Comparison of ENCODE assay signal across 26 mouse cellular contexts in genomic region chr2:75724863-75725445, GRCm38 (mm10). TPM values are rescaled to one million over a fixed set of nuclear protein-coding genes. Genes with fewer than 3 reads are reported as not detected.
DNase-seq lines count a peak whose midpoint lies in the region; TF ChIP-seq lines count a peak whose summit lies in the region.
"Had no signal": no experiment of that assay in that cellular context is flagged by ENCODE, and none has a peak within 500 bp of the region (broad histone marks: within the 10 kb centered on the region; RNA-seq: fewer than 3 reads in every experiment).

No protein-coding gene starts in this region.

- intact Hi-C loops in left cerebral cortex, postnatal 4 days (cut with DNase I) = no loop called here
- intact Hi-C loops in left cerebral cortex, postnatal 36 days (cut with DNase I) = no loop called here

- DNase-seq in cerebellum, adult 9-10 months = peak; percentile 38
- DNase-seq in cerebellum, adult 8-10 months = no peak
- DNase-seq in left cerebral cortex, postnatal 4 days = peak; percentile 27
- no peak for DNase-seq in left cerebral cortex, postnatal 36 days (ENCODE audit: low spot score in 2 of 2)
- peak; percentile 46 to 68 for DNase-seq in cerebellum, postnatal 14 days
- DNase-seq in frontal cortex, postnatal 25 days (ENCODE audit: low spot score in 2 of 2) = no peak
- DNase-seq: adrenal gland, adult 2 months; forebrain, postnatal 0 days; gastrocnemius, postnatal 36 days; kidney, postnatal 14 days; layer of hippocampus, postnatal 36 days; lung, adult 18-20 months; right cerebral cortex, adult 18-20 months; right cerebral cortex, postnatal 4 days; thymus, postnatal 25 days had no signal

- no peak for TF ChIP-seq POLR2A in bone marrow macrophage, adult 2 months (IDR thresholded peaks at IDR 0.05; ENCODE audit: borderline replicate concordance, low read depth, low read length)

- H3K4me1 ChIP-seq in bone marrow macrophage, adult 2 months (ENCODE audit: control insufficient read depth, insufficient read depth, low read length) = peaks cover 16% of the 10 kb centered on the region
- H3K4me1 ChIP-seq: embryonic facial prominence, embryonic 12.5 days; hindbrain, embryonic 15.5 days; intestine, embryonic 15.5 days; limb, embryonic 13.5 days; liver, embryonic 12.5 days; midbrain, embryonic 12.5 days; stomach, embryonic 15.5 days had no signal

- 0 out of 2 replicates have a peak overlapping the region, but pooled peaks have one; percentile 35 for H3K27ac ChIP-seq in bone marrow macrophage, adult 2 months (ENCODE audit: insufficient read depth, low read depth, low read length)
- H3K27ac ChIP-seq: embryonic facial prominence, embryonic 12.5 days; heart, embryonic 10.5 days; hindbrain, embryonic 15.5 days; intestine, embryonic 15.5 days; layer of hippocampus, adult 2 months; limb, embryonic 13.5 days; liver, embryonic 12.5 days; midbrain, embryonic 12.5 days; neural tube, embryonic 15.5 days; stomach, embryonic 15.5 days had no signal

- H3K4me3 ChIP-seq in bone marrow macrophage, adult 2 months (ENCODE audit: insufficient read depth, low read length) = no peak overlapping the region
- H3K4me3 ChIP-seq: embryonic facial prominence, embryonic 12.5 days; heart, embryonic 10.5 days; hindbrain, embryonic 15.5 days; intestine, embryonic 15.5 days; layer of hippocampus, adult 2 months; limb, embryonic 13.5 days; liver, embryonic 12.5 days; midbrain, embryonic 12.5 days; neural tube, embryonic 15.5 days; stomach, embryonic 15.5 days had no signal

- TF ChIP-seq CTCF in bone marrow macrophage, adult 2 months (IDR thresholded peaks at IDR 0.05; ENCODE audit: low read depth, low read length) = no peak

RNA-seq across cellular contexts. Expression of gene Nfe2l2, which starts 20.5 kb away (rescaled TPM):
- 1 to 10 TPM; 8.8 to 9.2 TPM for total RNA-seq in left cerebral cortex, postnatal 4 days (2021)
- total RNA-seq in left cerebral cortex, postnatal 36 days (2021) = 10 to 100 TPM; 11.7 to 12.3 TPM
- polyA plus RNA-seq in bone marrow macrophage, adult 2 months (2012; ENCODE audit: insufficient read depth, insufficient read length, missing spikeins) = 266 and 269 TPM in 2 replicates

Comparison
In these comparisons a context has a peak if more than half of its experiments do, and no peak if none do; other contexts are left out.
1. DNase-seq: peak in cerebellum, adult 9-10 months (single experiment), left cerebral cortex, postnatal 4 days (single experiment) and cerebellum, postnatal 14 days (2 of 2); none in cerebellum, adult 8-10 months (single experiment), left cerebral cortex, postnatal 36 days (0 of 2) and frontal cortex, postnatal 25 days (0 of 2).